Mouse (Mus musculus) lung, adult 18-20 months (tissue): ENCODE measurements around the gene Mdm2.

ENCODE experiments used
- DNase-seq, 2 experiments: peaks; one replicate each; pipeline ENCODE4 v3.0.0; 2022; ENCODE audit warnings: mixed read lengths in 2 of 2

Mdm2 gene

GRCm38 (mm10) chr10:117668546-117669300, 41.8 kb downstream of the Mdm2 start:
- no peak for DNase-seq

GRCm38 (mm10) chr10:117667663-117668507, 42.7 kb downstream of the Mdm2 start:
- no peak for DNase-seq

DNA sequence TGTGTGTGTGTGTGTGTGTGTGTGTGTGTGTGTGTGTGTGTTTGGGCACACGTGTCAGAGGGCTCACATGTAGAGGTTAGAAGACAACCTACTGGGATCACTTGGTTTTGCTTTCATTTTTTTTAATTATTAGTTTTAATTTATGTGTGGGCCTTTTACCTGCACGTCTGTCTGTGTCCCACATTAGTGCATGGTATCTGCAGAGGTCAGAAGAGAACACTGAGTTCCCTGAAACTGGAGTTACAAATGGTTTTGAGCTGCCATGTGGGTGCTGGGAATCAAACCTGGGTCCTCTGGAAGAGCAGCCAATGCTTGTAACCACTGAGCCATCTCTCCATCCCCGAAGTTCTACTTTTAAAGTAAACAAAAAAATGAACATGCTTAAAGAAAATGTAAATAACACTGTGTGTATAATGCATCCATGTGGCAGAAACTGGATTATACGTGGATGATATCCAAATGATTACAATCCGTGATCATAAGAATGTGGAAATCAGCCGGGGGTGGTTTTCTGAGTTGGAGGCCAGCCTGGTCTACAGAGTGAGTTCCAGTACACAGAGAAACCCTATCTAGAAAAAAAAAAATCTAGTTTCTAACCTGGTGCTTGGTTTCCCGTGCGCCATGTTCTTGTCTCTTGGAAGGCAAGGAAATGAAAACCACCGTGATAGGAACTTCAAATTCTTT, 43.5 kb downstream of the Mdm2 start:
- DNase-seq = no peak

- no peak for DNase-seq
These were observed 44.2 kb downstream of the Mdm2 start for GRCm38 (mm10) chr10:117666361-117666760.

DNA sequence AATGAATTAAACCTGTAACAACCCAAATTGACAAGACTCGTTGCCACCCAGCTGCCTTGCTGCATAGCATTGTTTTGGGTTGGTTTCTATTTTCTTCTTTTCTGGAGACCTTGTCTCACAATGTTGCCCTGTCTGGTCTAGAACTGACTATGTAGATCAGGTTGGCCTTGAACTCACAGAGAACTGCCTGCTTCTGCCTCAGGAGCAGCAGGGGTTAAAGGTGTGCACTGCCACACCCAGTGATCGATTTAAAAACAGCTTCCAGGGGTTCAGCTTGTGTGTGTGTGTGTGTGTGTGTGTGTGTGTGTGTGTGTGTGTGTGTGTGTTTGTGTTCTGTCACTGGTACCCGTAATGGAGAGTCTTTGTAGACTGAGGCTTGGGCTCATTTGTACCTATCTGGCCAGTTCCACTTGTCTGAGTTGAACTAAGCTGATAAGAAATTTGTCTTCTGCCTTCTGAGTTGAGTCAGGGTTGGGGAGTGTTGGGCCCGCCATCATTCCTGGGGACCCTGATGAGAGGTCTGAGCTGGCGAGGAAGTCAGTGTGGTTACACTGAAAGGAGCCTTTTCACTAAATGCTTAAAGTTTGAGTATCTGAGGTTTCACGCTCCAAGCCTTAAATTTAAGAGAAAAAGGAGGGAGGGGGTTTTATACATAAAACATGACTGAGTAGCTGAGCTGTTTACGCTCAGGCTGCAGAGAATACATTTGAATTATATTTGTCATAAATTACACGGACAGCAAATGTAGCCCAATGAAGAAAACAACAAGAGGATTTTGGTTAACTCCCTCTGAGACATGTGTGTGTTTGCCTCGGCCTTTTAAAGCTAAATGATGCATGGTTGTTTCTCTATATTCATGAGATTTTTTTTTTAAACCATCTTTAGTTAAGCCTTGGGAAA, 44.9 kb downstream of the Mdm2 start:
- no peak for DNase-seq

- DNase-seq = no peak
These were observed 45.7 kb downstream of the Mdm2 start for GRCm38 (mm10) chr10:117664926-117665209.

DNA sequence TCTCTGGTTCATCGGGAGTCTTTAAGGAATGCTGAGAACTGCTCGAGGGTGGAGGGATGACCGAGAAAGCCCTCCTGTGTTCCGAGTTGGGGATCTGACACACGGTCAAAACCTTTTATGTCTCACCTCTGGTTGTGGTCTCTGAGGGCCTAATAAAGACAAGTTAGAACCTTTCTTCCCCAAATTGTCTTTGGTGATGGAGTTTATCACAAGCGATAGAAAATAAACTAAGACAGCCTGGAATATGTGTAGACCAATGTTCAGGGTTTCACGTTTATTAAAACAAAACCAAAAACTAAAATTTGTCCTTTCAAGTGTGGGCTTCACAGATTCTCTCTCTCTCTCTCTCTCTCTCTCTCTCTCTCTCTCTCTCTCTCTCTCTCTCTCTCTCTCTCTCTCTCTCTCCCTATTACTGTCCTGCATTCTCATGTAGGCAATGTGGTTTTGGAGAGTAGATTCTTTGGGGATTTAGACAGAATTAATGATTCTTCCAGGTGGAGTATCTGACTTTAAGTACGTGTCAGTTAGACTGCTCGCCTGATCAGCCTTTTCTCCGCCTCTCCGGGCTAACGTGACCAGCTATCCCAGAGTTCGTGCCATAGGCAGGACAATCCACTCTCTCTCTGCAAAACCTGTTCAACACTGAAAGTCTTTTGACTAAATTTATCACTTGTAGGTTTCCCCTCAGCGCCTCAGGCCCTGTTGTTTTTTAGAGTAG, 46.2 kb downstream of the Mdm2 start:
- no peak for DNase-seq

DNA sequence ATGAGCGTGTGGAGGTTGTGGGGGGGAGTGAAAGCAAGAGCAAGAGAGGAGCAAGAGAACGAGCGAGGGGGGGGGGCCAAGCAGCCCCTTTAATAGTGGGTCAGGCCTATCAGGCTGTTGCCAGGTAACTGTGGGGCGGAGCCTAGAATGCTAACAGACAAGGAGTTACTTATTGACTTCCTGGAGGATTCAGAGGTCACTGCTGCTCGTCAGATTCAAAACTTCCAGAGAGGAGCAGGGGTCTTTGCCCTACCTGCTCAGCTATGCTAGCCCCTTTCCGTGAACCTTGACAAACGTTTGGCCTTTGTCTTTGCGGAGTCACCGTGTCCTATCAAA, 46.7 kb downstream of the Mdm2 start:
- DNase-seq = peak; percentile 63 to 80

DNA sequence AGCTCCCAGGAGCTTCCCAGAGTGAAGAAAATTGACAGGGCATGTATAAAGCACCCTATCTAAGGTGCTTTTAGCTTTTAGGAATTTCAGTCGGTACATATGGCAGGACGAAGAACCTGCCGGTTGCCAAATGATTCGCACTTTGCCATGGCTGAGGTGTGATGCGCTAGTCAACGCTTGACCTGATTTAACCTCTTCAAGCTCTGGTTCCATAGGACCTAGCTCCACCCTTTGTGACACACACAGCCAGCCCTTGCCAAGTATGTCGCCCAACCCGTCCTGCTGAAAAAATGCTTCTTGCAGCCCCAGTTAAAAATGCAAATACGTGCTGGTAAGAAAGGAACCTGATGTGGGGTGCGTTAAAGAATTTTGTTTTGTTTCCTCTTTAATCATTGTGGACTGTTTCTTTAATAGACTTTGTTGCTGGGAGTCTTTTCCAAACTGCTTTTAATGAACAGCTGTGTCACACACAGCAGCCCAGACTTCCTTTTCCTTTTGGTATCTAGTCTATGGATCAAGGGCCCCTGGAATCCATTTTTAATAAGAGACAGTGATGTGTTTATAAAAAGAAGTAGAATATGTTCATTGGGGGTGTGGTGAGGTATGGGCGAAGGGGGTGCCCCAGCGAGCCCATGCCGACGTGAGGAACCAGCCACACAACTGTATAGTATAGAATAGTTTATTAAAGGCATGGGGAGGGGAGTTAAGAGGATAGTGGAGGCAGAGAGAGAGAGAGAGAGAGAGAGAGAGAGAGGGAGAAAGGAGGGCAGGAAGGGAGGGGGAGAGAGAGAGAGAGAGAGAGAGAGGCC, 47.3 kb downstream of the Mdm2 start:
- peak; percentile 59 to 69 for DNase-seq

DNA sequence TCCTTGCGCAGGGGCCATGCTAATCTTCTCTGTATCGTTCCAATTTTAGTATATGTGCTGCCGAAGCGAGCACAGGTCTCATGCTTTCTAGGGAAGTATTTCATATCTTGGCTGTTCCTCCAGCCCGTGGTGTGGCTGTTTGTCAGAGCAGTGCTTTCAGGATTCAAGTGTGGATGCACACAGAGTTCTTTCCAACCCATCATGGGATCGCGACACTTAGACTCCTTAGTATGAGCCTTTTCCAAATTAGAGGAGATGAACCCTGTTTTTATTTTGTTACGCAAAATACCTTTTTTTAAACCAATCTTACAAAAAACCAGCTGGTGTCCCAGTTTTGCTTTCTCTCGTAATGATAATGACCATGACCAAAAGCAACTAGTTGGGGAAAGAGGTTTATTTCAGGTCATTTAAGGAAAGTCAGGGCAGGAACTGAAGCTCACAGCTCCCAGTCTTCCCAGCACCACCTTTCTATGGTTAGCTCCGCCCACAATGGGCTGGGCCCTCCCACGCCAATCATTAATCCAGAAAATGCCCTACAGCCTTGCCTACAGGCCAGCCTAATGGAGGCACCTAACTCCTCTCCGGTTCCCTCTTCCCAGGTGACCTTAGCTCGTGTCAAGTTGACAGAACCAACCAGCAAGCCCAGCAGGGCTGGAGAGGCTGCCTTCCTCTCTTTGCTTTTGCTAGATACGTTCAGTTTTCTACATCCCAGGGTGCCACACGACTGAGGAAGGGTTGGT, 48.1 kb downstream of the Mdm2 start:
- peak; percentile 48 to 62 for DNase-seq

GRCm38 (mm10) chr10:117659819-117660218, 50.7 kb downstream of the Mdm2 start:
- DNase-seq = no peak

GRCm38 (mm10) chr10:117659430-117659813, 51.1 kb downstream of the Mdm2 start:
- DNase-seq = no peak

- peak in 1 of 2 experiments; percentile 50 for DNase-seq
These were observed 51.8 kb downstream of the Mdm2 start for GRCm38 (mm10) chr10:117658522-117659429.

DNA sequence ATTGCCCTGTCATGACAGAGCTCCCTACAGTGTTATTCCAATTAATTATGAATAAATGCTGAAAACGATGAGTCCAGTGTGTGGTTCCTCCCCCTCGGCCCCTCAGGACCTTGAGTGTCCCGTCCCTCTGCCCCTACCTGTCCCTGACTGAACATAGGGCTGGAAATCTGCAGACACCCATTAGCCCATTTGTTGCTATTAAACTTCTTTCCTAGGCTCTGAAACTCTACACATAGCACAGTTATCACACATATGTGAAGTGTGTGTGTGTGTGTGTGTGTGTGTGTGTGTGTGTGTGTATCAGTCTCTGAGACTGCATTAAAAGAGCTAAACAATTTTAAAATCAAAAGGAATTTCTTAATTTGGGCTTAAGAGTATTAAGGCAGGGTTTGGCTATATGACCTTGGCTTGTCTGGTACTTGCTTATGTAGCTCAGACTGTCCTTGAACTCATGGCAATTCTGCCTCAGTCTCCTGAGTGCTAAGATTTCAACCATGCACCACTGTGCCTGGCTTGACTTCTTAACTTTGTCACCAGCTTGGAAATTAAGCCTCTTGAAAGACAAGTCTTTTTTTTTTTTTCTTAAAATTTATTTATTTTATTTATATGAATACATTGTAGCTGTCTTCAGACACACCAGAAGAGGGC, 52.8 kb downstream of the Mdm2 start:
- no peak for DNase-seq

DNA sequence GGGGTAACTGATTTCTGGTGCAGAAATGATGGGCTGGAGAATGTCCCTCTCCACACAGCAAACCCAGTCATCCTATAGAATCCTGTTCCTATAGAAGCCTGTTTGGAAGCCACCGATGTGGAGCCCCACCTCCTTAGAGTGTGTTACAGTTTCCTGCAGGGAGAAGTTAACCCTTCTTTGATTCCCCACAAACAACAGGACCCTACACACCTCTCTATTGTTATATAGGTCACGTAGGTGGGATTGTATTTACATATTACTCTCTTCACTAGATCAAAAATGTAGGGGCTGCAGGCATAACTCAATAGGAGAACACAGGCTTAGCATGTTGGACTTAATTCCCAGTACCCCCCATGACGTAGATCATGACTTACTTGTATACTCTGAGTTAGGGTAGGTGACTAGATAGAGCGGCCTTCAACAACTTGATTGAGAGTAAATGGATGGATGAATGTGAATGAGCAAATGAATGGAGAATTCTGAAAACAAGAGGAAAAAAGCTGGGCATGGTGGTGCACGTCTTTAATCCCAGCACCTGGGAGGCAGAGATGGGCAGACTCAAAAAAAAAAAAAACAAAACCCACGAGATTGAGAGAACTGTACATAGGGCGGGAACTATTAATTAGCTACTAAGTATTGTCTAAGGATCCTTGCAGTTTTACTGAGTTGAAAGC, 53.4 kb downstream of the Mdm2 start:
- no peak for DNase-seq

- DNase-seq = no peak
These were observed 53.9 kb downstream of the Mdm2 start for GRCm38 (mm10) chr10:117656662-117656962.

DNA sequence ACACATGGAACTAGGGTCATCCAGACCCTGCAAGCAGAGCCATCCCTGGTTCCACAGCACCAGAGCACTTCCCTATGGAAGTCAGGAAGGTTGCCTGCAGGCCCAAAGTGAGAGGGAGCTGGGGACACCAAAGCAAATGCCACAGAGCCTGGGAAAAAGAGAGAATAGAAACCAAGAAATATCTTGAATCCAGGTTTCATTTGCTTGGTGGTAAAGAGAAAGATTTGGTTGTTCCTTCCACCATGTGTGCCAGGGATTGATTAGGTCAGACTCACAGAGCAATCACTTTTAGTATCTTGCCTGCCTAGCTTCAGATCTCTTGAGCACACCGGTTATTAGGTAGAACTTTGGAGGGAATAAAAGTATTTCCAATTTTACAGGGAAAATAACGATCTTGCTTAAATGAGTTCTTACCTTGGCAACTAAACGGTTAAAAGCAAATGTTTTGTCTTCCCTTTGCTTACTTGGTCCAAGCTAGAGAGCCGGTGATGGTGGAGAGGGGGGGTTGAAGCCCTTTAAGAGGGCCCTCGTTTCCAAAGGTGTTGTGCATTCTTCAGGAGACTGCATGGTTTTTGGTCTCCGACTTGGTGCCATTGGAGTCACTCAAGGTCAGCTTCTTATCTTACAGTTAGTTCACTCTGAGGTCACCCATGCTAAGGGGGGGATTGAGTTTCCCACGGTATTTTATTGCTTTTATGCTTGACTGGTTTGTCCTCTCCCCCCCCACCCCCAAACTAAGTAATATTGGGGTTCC, 54.5 kb downstream of the Mdm2 start:
- DNase-seq = no peak

DNA sequence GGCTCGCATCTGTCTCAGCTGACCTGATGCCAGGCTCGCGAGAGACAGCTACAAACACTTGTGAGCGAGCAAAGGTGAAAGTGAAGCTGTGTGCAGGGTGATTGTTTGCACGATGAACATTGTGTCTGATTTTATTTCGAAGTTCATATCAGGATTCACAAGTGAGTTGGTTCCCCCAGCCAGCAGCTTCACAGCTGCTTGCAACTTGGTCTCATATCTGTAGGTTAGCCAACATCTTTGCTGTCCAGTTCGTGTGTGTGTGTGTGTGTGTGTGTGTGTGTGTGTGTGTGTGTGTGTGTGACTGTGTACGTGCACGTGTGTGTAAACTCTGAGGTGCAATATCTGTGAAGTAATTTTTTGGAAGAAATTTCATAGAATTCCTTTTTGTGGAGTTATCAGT, 55.1 kb downstream of the Mdm2 start:
- DNase-seq = no peak
